In genomic region chr14:59942864-59943611, GRCm38 (mm10) we compare ENCODE assay signal across 9 mouse cellular contexts.
DNase-seq lines count a peak whose midpoint lies in the region; ATAC-seq lines count a peak whose summit lies in the region.
"Had no signal": no experiment of that assay in that cellular context is flagged by ENCODE, and none has a peak within 500 bp of the region (broad histone marks: within the 10 kb centered on the region; RNA-seq: fewer than 3 reads in every experiment).

No protein-coding gene starts in this region.

- no peak overlapping the region for H3K27ac ChIP-seq in hindbrain, embryonic 15.5 days (replicated peaks)
- H3K27ac ChIP-seq: macrophage had no signal

- peak; percentile 71 for DNase-seq in Muller cell, postnatal 12 days (ENCODE audit: inconsistent ontology term)
- DNase-seq in cerebellum, adult 8-10 months: peak; percentile 81
- DNase-seq in frontal cortex, postnatal 10 days (ENCODE audit: low spot score in 2 of 2): peak; percentile 66 to 78
- DNase-seq in layer of hippocampus, postnatal 36 days: peak; percentile 72 to 84
- peak; percentile 74 for DNase-seq in right cerebral cortex, postnatal 25 days
- DNase-seq in urinary bladder, postnatal 36 days (ENCODE audit: low spot score in 2 of 2): peak; percentile 72 to 81

- H3K4me1 ChIP-seq in hindbrain, embryonic 15.5 days (replicated peaks): no peaks in the 10 kb centered on the region

- H3K9me3 ChIP-seq in hindbrain, embryonic 15.5 days: no peaks in the 10 kb centered on the region

- no peak overlapping the region for H3K4me3 ChIP-seq in hindbrain, embryonic 15.5 days

- H3K27me3 ChIP-seq in hindbrain, embryonic 15.5 days: no peaks in the 10 kb centered on the region

- WGBS in hindbrain, embryonic 15.5 days: 34% methylated on average over 7 of the region's 7 CpGs

- H3K36me3 ChIP-seq in hindbrain, embryonic 15.5 days: no peaks in the 10 kb centered on the region

- no peak overlapping the region for H3K4me2 ChIP-seq in hindbrain, embryonic 15.5 days

- H3K9ac ChIP-seq in hindbrain, embryonic 15.5 days: no peak overlapping the region

- ATAC-seq in hindbrain, embryonic 15.5 days (ENCODE audit: low FRiP score, low read depth): peak; percentile 90
- peak; percentile 76 for ATAC-seq in megakaryocyte, adult 5-6 weeks (ENCODE audit: poor library complexity, severe bottlenecking)
